Mouse (Mus musculus): ENCODE measurements around the gene Ist1. TPM values are rescaled to one million over a fixed set of nuclear protein-coding genes. Genes with fewer than 3 reads are reported as not detected.

Ist1 gene
- total RNA-seq (2022) = 10 to 100 TPM; 81.9 to 94.4 (median 90.2) TPM

- DNase-seq (ENCODE audit: low spot score in 2 of 2) = peak; percentile 95 to 98
Measured at GRCm38 (mm10) chr8:109693146-109693900, at the start of gene Ist1. TSS of gene Ist1 (minus strand) at chr8:109693260.

- no peak for DNase-seq (ENCODE audit: low spot score in 2 of 2)
Measured at GRCm38 (mm10) chr8:109738049-109738380, 45.0 kb upstream of the Ist1 start.

GRCm38 (mm10) chr8:109737237-109738048 lies 44.4 kb upstream of the Ist1 start, which contains the start of gene Atxn1l:
TSS of gene Atxn1l (minus strand) at chr8:109737739.
- peak; percentile 70 to 86 for DNase-seq (ENCODE audit: low spot score in 2 of 2)

GRCm38 (mm10) chr8:109736819-109737218 lies 43.8 kb upstream of the Ist1 start:
- DNase-seq (ENCODE audit: low spot score in 2 of 2) = no peak

- DNase-seq (ENCODE audit: low spot score in 2 of 2) = no peak
Measured at GRCm38 (mm10) chr8:109734018-109734417, 41.0 kb upstream of the Ist1 start.

- no peak for DNase-seq (ENCODE audit: low spot score in 2 of 2)
Measured at GRCm38 (mm10) chr8:109731012-109731411, 38.0 kb upstream of the Ist1 start.

GRCm38 (mm10) chr8:109725106-109725505 lies 32.0 kb upstream of the Ist1 start:
- no peak for DNase-seq (ENCODE audit: low spot score in 2 of 2)

GRCm38 (mm10) chr8:109714961-109715360 lies 21.9 kb upstream of the Ist1 start:
- no peak for DNase-seq (ENCODE audit: low spot score in 2 of 2)

- no peak for DNase-seq (ENCODE audit: low spot score in 2 of 2)
Measured at GRCm38 (mm10) chr8:109712521-109712920, 19.5 kb upstream of the Ist1 start.

- no peak for DNase-seq (ENCODE audit: low spot score in 2 of 2)
Measured at GRCm38 (mm10) chr8:109707921-109708320, 14.9 kb upstream of the Ist1 start.

- DNase-seq (ENCODE audit: low spot score in 2 of 2) = peak; percentile 37 to 65
Measured at GRCm38 (mm10) chr8:109706874-109707237, 13.8 kb upstream of the Ist1 start.

- peak in 1 of 2 experiments; percentile 28 for DNase-seq (ENCODE audit: low spot score in 2 of 2)
Measured at GRCm38 (mm10) chr8:109706076-109706873, 13.2 kb upstream of the Ist1 start.

- DNase-seq (ENCODE audit: low spot score in 2 of 2) = peak; percentile 85 to 87
Measured at GRCm38 (mm10) chr8:109705320-109706075, 12.4 kb upstream of the Ist1 start, which contains the start of gene Zfp821. TSS of gene Zfp821 (plus strand) at chr8:109705546.

GRCm38 (mm10) chr8:109704565-109705319 lies 11.7 kb upstream of the Ist1 start:
- no peak for DNase-seq (ENCODE audit: low spot score in 2 of 2)

- DNase-seq (ENCODE audit: low spot score in 2 of 2) = no peak
Measured at GRCm38 (mm10) chr8:109698477-109698876, 5.4 kb upstream of the Ist1 start.

- no peak for DNase-seq (ENCODE audit: low spot score in 2 of 2)
Measured at GRCm38 (mm10) chr8:109697754-109698153, 4.7 kb upstream of the Ist1 start.

GRCm38 (mm10) chr8:109694154-109694553 lies 1.1 kb upstream of the Ist1 start:
- DNase-seq (ENCODE audit: low spot score in 2 of 2) = no peak

GRCm38 (mm10) chr8:109692443-109693145 lies 466 bp downstream of the Ist1 start:
- no peak for DNase-seq (ENCODE audit: low spot score in 2 of 2)

GRCm38 (mm10) chr8:109691769-109692168 lies 1.3 kb downstream of the Ist1 start:
- DNase-seq (ENCODE audit: low spot score in 2 of 2) = no peak

- DNase-seq (ENCODE audit: low spot score in 2 of 2) = no peak
Measured at GRCm38 (mm10) chr8:109687248-109687647, 5.8 kb downstream of the Ist1 start.

Data from layer of hippocampus, adult 8-10 months (tissue).